Mouse (Mus musculus): ENCODE results near the gene Thsd4. TPM values are rescaled to one million over a fixed set of nuclear protein-coding genes. Genes with fewer than 3 reads are reported as not detected.

Thsd4 gene
- polyA plus RNA-seq, 1 experiment, result 1.7 TPM

GRCm38 (mm10) chr9:60106683-60107082 lies 415.2 kb downstream of the Thsd4 start:
- TF ChIP-seq POLR2AphosphoS2 (IDR thresholded peaks at IDR 0.05; ENCODE audit: insufficient read length, low read depth), result no peak
- TF ChIP-seq E2F4 (IDR thresholded peaks at IDR 0.05; ENCODE audit: insufficient read depth), result no peak
- TF ChIP-seq SRF (IDR thresholded peaks at IDR 0.05; ENCODE audit: control insufficient read depth, insufficient read length, low read depth), result no peak
- TF ChIP-seq POLR2A (IDR thresholded peaks at IDR 0.05; ENCODE audit: insufficient read length, low read depth), result no peak
- no peak for TF ChIP-seq MYOG (IDR thresholded peaks at IDR 0.05; ENCODE audit: control insufficient read depth in 1 of 3, insufficient read depth in 1 of 3, insufficient read length in 2 of 3, low read depth in 2 of 3)
- TF ChIP-seq REST (IDR thresholded peaks at IDR 0.05; ENCODE audit: insufficient read depth, insufficient read length), result no peak
- no peak for TF ChIP-seq MAX (IDR thresholded peaks at IDR 0.05; ENCODE audit: low read depth)
- no peak for TF ChIP-seq CEBPB (IDR thresholded peaks at IDR 0.05; ENCODE audit: insufficient read depth, poor library complexity, severe bottlenecking)
- no peak for TF ChIP-seq TCF12 (IDR thresholded peaks at IDR 0.05; ENCODE audit: insufficient read depth, poor library complexity, severe bottlenecking)
- no peak for TF ChIP-seq TCF3 (IDR thresholded peaks at IDR 0.05; ENCODE audit: insufficient read length, low read depth)
- no peak for TF ChIP-seq USF1 (IDR thresholded peaks at IDR 0.05; ENCODE audit: low read depth)
- no peak for TF ChIP-seq MYOD1 (IDR thresholded peaks at IDR 0.05; ENCODE audit: control insufficient read depth in 1 of 3, insufficient read length in 2 of 3, low read depth in 2 of 3)
- H3K4me3 ChIP-seq, result no peak overlapping the region
- peaks cover 4% of the 10 kb centered on the region for H3K27me3 ChIP-seq (ENCODE audit: control insufficient read depth, insufficient read depth, insufficient read length)

GRCm38 (mm10) chr9:60106106-60106505 lies 415.7 kb downstream of the Thsd4 start:
- Histone ChIP-seq H3K4me3 (no peak overlapping the region), H3ac (ENCODE audit: control insufficient read depth, insufficient read length) (no peak overlapping the region), H3K27me3 (ENCODE audit: control insufficient read depth, insufficient read depth, insufficient read length) (peaks cover 4% of the 10 kb centered on the region), H3K4me2 (ENCODE audit: low read depth) (no peak overlapping the region), H3K36me3 (ENCODE audit: control insufficient read depth, insufficient read depth) (no peaks in the 10 kb centered on the region), H3K79me2 (ENCODE audit: control insufficient read depth, insufficient read depth) (no peaks in the 10 kb centered on the region)
- TF ChIP-seq MAX (IDR thresholded peaks at IDR 0.05; ENCODE audit: low read depth) (no peak), SRF (IDR thresholded peaks at IDR 0.05; ENCODE audit: control insufficient read depth, insufficient read length, low read depth) (no peak), MYOD1 (IDR thresholded peaks at IDR 0.05; ENCODE audit: control insufficient read depth in 1 of 3, insufficient read length in 2 of 3, low read depth in 2 of 3) (no peak), POLR2A (IDR thresholded peaks at IDR 0.05; ENCODE audit: insufficient read length, low read depth) (no peak), MYOG (IDR thresholded peaks at IDR 0.05; ENCODE audit: control insufficient read depth in 1 of 3, insufficient read depth in 1 of 3, insufficient read length in 2 of 3, low read depth in 2 of 3) (no peak), E2F4 (IDR thresholded peaks at IDR 0.05; ENCODE audit: insufficient read depth) (no peak), USF1 (IDR thresholded peaks at IDR 0.05; ENCODE audit: low read depth) (no peak), REST (IDR thresholded peaks at IDR 0.05; ENCODE audit: insufficient read depth, insufficient read length) (no peak), TCF3 (IDR thresholded peaks at IDR 0.05; ENCODE audit: insufficient read length, low read depth) (no peak), POLR2AphosphoS2 (IDR thresholded peaks at IDR 0.05; ENCODE audit: insufficient read length, low read depth) (no peak), CEBPB (IDR thresholded peaks at IDR 0.05; ENCODE audit: insufficient read depth, poor library complexity, severe bottlenecking) (no peak), TCF12 (IDR thresholded peaks at IDR 0.05; ENCODE audit: insufficient read depth, poor library complexity, severe bottlenecking) (no peak)

More at GRCm38 (mm10) chr9:60106683-60107082, 415.2 kb downstream of the Thsd4 start:
- no peak overlapping the region for H3ac ChIP-seq (ENCODE audit: control insufficient read depth, insufficient read length)
- no peaks in the 10 kb centered on the region for H3K36me3 ChIP-seq (ENCODE audit: control insufficient read depth, insufficient read depth)
- no peak overlapping the region for H3K4me2 ChIP-seq (ENCODE audit: low read depth)
- no peaks in the 10 kb centered on the region for H3K79me2 ChIP-seq (ENCODE audit: control insufficient read depth, insufficient read depth)

- H3K27me3 ChIP-seq (ENCODE audit: control insufficient read depth, insufficient read depth, insufficient read length), result peaks cover 30% of the 10 kb centered on the region
- no peaks in the 10 kb centered on the region for H3K36me3 ChIP-seq (ENCODE audit: control insufficient read depth, insufficient read depth)
- H3K4me2 ChIP-seq (ENCODE audit: low read depth), result no peak overlapping the region
- no peaks in the 10 kb centered on the region for H3K79me2 ChIP-seq (ENCODE audit: control insufficient read depth, insufficient read depth)
- H3K4me3 ChIP-seq, result no peak overlapping the region
- H3ac ChIP-seq (ENCODE audit: control insufficient read depth, insufficient read length), result no peak overlapping the region
- TF ChIP-seq TCF3 (IDR thresholded peaks at IDR 0.05; ENCODE audit: insufficient read length, low read depth) (no peak), E2F4 (IDR thresholded peaks at IDR 0.05; ENCODE audit: insufficient read depth) (no peak), TCF12 (IDR thresholded peaks at IDR 0.05; ENCODE audit: insufficient read depth, poor library complexity, severe bottlenecking) (no peak), POLR2A (IDR thresholded peaks at IDR 0.05; ENCODE audit: insufficient read length, low read depth) (no peak), CEBPB (IDR thresholded peaks at IDR 0.05; ENCODE audit: insufficient read depth, poor library complexity, severe bottlenecking) (no peak), REST (IDR thresholded peaks at IDR 0.05; ENCODE audit: insufficient read depth, insufficient read length) (no peak), MAX (IDR thresholded peaks at IDR 0.05; ENCODE audit: low read depth) (no peak), MYOG (IDR thresholded peaks at IDR 0.05; ENCODE audit: control insufficient read depth in 1 of 3, insufficient read depth in 1 of 3, insufficient read length in 2 of 3, low read depth in 2 of 3) (no peak), USF1 (IDR thresholded peaks at IDR 0.05; ENCODE audit: low read depth) (no peak), POLR2AphosphoS2 (IDR thresholded peaks at IDR 0.05; ENCODE audit: insufficient read length, low read depth) (no peak), MYOD1 (IDR thresholded peaks at IDR 0.05; ENCODE audit: control insufficient read depth in 1 of 3, insufficient read length in 2 of 3, low read depth in 2 of 3) (no peak), SRF (IDR thresholded peaks at IDR 0.05; ENCODE audit: control insufficient read depth, insufficient read length, low read depth) (no peak)
Observed at GRCm38 (mm10) chr9:60094211-60094610, 427.6 kb downstream of the Thsd4 start.

GRCm38 (mm10) chr9:60092428-60092827 lies 429.4 kb downstream of the Thsd4 start:
- Histone ChIP-seq H3K79me2 (ENCODE audit: control insufficient read depth, insufficient read depth) (no peaks in the 10 kb centered on the region), H3ac (ENCODE audit: control insufficient read depth, insufficient read length) (no peak overlapping the region), H3K4me2 (ENCODE audit: low read depth) (no peak overlapping the region), H3K36me3 (ENCODE audit: control insufficient read depth, insufficient read depth) (no peaks in the 10 kb centered on the region), H3K4me3 (no peak overlapping the region), H3K27me3 (ENCODE audit: control insufficient read depth, insufficient read depth, insufficient read length) (peaks cover 33% of the 10 kb centered on the region)
- TF ChIP-seq MYOG (IDR thresholded peaks at IDR 0.05; ENCODE audit: control insufficient read depth in 1 of 3, insufficient read depth in 1 of 3, insufficient read length in 2 of 3, low read depth in 2 of 3) (no peak), TCF3 (IDR thresholded peaks at IDR 0.05; ENCODE audit: insufficient read length, low read depth) (no peak), TCF12 (IDR thresholded peaks at IDR 0.05; ENCODE audit: insufficient read depth, poor library complexity, severe bottlenecking) (no peak)

- Histone ChIP-seq H3K4me3 (no peak overlapping the region), H3K27me3 (ENCODE audit: control insufficient read depth, insufficient read depth, insufficient read length) (peaks cover 31% of the 10 kb centered on the region), H3K4me2 (ENCODE audit: low read depth) (no peak overlapping the region), H3K79me2 (ENCODE audit: control insufficient read depth, insufficient read depth) (no peaks in the 10 kb centered on the region), H3ac (ENCODE audit: control insufficient read depth, insufficient read length) (no peak overlapping the region), H3K36me3 (ENCODE audit: control insufficient read depth, insufficient read depth) (no peaks in the 10 kb centered on the region)
- TF ChIP-seq POLR2AphosphoS2 (IDR thresholded peaks at IDR 0.05; ENCODE audit: insufficient read length, low read depth), result no peak
- no peak for TF ChIP-seq MYOG (IDR thresholded peaks at IDR 0.05; ENCODE audit: control insufficient read depth in 1 of 3, insufficient read depth in 1 of 3, insufficient read length in 2 of 3, low read depth in 2 of 3)
- no peak for TF ChIP-seq MYOD1 (IDR thresholded peaks at IDR 0.05; ENCODE audit: control insufficient read depth in 1 of 3, insufficient read length in 2 of 3, low read depth in 2 of 3)
- no peak for TF ChIP-seq E2F4 (IDR thresholded peaks at IDR 0.05; ENCODE audit: insufficient read depth)
- TF ChIP-seq MAX (IDR thresholded peaks at IDR 0.05; ENCODE audit: low read depth), result no peak
- no peak for TF ChIP-seq CEBPB (IDR thresholded peaks at IDR 0.05; ENCODE audit: insufficient read depth, poor library complexity, severe bottlenecking)
- no peak for TF ChIP-seq REST (IDR thresholded peaks at IDR 0.05; ENCODE audit: insufficient read depth, insufficient read length)
- TF ChIP-seq POLR2A (IDR thresholded peaks at IDR 0.05; ENCODE audit: insufficient read length, low read depth), result no peak
- TF ChIP-seq TCF3 (IDR thresholded peaks at IDR 0.05; ENCODE audit: insufficient read length, low read depth), result no peak
- no peak for TF ChIP-seq USF1 (IDR thresholded peaks at IDR 0.05; ENCODE audit: low read depth)
- TF ChIP-seq TCF12 (IDR thresholded peaks at IDR 0.05; ENCODE audit: insufficient read depth, poor library complexity, severe bottlenecking), result no peak
Observed at GRCm38 (mm10) chr9:60089441-60089840, 432.4 kb downstream of the Thsd4 start.

All from myocyte (in vitro differentiated cells).